Mouse (Mus musculus) kidney, postnatal 25 days (tissue): Measurements from ENCODE around the gene Pgrmc2.

Experiments used
- DNase-seq, 2 experiments: peaks; one replicate each; pipeline ENCODE4 v3.0.0; 2021; ENCODE audit warnings: mixed read lengths in 2 of 2

The Pgrmc2 gene

GRCm38 (mm10) chr3:41070519-41070918, 12.3 kb downstream of the Pgrmc2 start:
- peak; percentile 27 to 44 for DNase-seq

DNA sequence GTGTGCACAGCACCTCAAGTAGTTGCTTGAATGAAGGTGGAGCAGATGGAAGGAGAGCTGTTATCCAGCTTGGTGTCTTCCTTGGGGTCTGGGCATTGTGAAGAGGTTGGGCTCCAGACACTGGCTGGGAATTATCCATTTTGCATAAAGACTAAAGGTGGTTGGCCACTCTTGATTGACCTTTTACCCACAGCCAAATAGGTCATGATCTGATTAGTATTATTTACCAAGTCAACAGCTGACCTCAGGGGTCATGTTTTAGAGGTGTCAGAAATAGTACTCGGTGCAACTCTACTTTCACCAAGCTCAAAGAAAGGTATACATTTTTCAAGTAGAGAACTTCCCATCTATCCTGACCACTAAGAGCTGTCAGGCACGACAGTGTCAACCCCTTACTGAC, 17.5 kb downstream of the Pgrmc2 start:
- DNase-seq: no peak

DNA sequence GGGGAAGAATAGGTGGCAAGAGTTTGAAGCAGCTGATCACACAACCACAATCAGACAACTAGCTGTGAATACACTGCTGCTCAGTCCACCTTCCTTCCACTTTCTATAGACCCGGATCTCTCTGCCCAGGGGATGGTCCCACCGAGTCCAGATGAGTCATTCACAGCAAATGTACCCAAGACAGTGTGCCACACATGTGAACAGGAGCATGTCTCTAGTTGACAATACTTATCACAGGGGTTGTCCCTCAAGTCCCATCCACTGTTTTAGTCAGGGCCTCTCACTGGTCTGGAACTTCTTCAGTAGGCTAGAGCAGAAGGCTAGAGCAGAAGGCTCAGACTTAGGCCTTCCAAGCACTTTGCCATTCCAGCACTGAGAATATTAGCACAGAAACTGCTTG, 20.1 kb downstream of the Pgrmc2 start:
- no peak for DNase-seq

DNA sequence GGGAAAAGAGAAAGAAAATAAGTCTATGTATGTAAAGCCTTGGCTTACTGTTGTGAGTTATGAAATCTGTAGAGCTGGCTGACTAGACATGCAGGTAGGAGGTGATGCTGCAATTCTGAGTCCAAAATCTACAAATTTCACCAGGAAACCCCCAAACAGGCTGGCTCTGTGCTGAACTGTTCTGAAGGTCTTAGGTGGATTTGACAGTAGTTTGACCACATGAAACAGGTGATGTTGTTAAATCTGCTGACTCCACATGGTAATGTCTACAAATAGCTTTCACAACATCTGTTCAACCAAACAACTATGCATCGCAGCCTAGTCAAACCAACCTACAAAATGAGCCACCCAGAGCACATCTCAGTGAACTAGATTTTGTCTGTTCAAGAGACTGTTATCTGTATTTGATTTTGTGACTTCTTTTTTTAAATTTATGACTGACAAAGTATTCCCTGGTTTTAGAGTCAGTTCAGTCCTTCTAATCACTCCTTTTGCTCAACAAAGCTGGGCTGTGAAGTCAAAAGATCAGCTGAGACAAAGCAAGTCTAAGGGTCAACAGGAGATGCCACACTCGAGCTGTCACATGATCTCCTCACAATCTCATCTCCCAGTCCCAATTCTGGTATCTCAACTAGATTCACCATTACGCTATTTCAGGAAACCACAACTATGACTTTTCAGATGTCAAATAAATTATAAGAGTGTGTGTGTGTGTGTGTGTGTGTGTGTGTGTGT, 20.8 kb downstream of the Pgrmc2 start:
- no peak for DNase-seq

GRCm38 (mm10) chr3:41059249-41059648, 23.6 kb downstream of the Pgrmc2 start:
- no peak for DNase-seq

DNA sequence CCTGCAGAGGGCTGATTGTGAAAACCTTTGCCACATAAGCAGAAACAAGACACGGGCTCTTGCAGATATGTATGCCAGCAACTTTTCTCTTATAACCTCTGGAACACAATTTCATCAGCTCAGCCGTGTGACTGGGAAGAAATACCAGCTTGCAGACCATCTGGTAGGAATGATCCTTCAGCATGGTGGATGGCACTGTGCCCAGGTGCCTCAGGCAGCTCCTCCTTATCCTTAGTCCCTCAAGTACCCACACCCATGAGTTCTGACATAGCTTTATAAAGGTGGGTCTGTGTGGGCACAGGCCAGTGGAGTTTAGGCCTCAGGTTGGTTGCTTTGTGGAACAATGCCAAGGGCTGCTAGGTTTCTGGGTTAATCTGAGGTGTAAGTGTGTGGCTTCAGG, 24.5 kb downstream of the Pgrmc2 start:
- peak; percentile 11 to 51 for DNase-seq

- no peak for DNase-seq
Observed at GRCm38 (mm10) chr3:41053334-41053733, 29.5 kb downstream of the Pgrmc2 start.

GRCm38 (mm10) chr3:41047838-41048237, 35.0 kb downstream of the Pgrmc2 start:
- no peak for DNase-seq

DNA sequence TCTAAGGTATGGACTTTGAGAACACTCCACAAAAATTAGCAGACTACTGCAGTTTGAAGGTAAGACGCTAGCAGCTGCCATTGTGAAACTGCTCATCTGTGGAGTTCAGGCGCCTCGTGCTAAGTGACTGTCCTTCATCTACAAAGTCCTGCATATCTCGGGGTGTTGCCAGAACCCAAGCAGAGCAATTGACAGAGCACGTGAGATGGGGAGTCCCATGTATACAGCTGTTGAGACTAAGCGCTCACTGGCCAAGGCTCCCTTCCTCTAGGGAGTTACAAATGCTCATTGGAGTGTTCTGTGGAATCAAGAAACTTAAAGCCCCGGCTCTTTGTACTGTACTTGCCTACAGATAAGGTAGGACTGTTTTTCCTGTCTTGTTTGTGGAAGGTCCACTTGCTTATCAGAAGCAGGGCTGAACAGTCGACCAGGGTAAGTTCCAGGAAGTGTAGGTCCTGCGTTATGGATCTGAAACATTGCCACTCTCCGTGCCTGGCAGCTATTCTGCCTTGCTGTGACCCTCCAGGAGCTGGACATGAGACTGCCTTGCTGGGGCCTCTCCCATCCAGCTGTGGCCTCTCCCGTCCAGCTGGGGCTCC, 39.0 kb downstream of the Pgrmc2 start:
- no peak for DNase-seq

- peak in 1 of 2 experiments; percentile 34 for DNase-seq
Observed at GRCm38 (mm10) chr3:41042195-41042938, 40.5 kb downstream of the Pgrmc2 start.

GRCm38 (mm10) chr3:41041241-41041640, 41.6 kb downstream of the Pgrmc2 start:
- no peak for DNase-seq

- DNase-seq: no peak
Observed at GRCm38 (mm10) chr3:41038297-41038916, 44.4 kb downstream of the Pgrmc2 start.

- DNase-seq: no peak
Observed at GRCm38 (mm10) chr3:41031286-41032210, 51.3 kb downstream of the Pgrmc2 start.

DNA sequence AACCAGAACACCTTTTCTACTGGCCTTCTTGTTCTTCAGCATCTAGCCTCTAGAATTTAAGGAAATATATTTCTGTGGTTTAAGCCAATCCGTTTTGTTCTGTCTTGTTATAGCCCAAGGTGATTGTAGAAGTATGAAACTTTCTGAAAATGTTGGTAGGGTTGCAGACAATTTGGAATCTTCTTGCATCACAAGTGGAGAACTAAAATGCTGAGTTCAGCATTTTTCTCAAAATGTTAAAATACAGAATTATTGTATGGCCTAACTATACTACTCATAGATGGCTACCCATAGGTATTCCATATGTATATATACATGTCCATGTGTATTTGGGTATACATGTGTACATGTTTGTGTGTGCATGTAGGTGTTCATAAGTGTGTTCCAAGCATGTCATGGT, 52.1 kb downstream of the Pgrmc2 start:
- DNase-seq: no peak

GRCm38 (mm10) chr3:41021980-41022379, 60.9 kb downstream of the Pgrmc2 start:
- DNase-seq: peak; percentile 14 to 53

GRCm38 (mm10) chr3:41020687-41021086, 62.2 kb downstream of the Pgrmc2 start:
- DNase-seq: no peak

GRCm38 (mm10) chr3:41018022-41018608, 64.7 kb downstream of the Pgrmc2 start:
- no peak for DNase-seq
